Comparison of ENCODE assay signal across 8 mouse cellular contexts in genomic region chr2:58906814-58907516, GRCm38 (mm10). TPM values are rescaled to one million over a fixed set of nuclear protein-coding genes. Genes with fewer than 3 reads are reported as not detected.
DNase-seq lines count a peak whose midpoint lies in the region; ATAC-seq lines count a peak whose summit lies in the region.

No protein-coding gene starts in this region.

- DNase-seq in kidney, postnatal 4 days = peak; percentile 5 to 21
- no peak for DNase-seq in kidney, adult 9 months
- DNase-seq in thymus, adult 18-20 months = peak; percentile 1 to 6
- no peak for DNase-seq in c-Kit-positive CD71-positive TER-119-positive erythroid progenitor cells, embryonic 14.5 days (ENCODE audit: low spot score)
- no peak for DNase-seq in left cerebral cortex, adult 11 months (ENCODE audit: low spot score)
- no peak for DNase-seq in right cerebral cortex, postnatal 36 days (ENCODE audit: low spot score in 2 of 2)

- H3K36me3 ChIP-seq in lung, embryonic 15.5 days = no peaks in the 10 kb centered on the region

- H3K4me1 ChIP-seq in lung, embryonic 15.5 days = no peaks in the 10 kb centered on the region

- H3K4me3 ChIP-seq in lung, embryonic 15.5 days = no peak overlapping the region

- ATAC-seq in granulocyte monocyte progenitor cell, adult 5-6 weeks (replicated peaks; ENCODE audit: poor library complexity, severe bottlenecking) = peak; percentile 93
- no peak for ATAC-seq in lung, embryonic 15.5 days (ENCODE audit: borderline replicate concordance, extremely low read depth, low FRiP score, low TSS enrichment)

- no peak overlapping the region for H3K9ac ChIP-seq in lung, embryonic 15.5 days

- no peaks in the 10 kb centered on the region for H3K27me3 ChIP-seq in lung, embryonic 15.5 days

- H3K9me3 ChIP-seq in lung, embryonic 15.5 days = no peaks in the 10 kb centered on the region

- 25% methylated on average over 14 of the region's 14 CpGs for WGBS in lung, embryonic 15.5 days

- peak overlapping the region; percentile 41 for H3K4me2 ChIP-seq in lung, embryonic 15.5 days

- H3K27ac ChIP-seq in lung, embryonic 15.5 days = no peak overlapping the region

RNA-seq across cellular contexts. Expression of gene Gm11099, which starts 47.7 kb away (rescaled TPM):
- not detected in 2 replicates for total RNA-seq in granulocyte monocyte progenitor cell, adult 5-6 weeks (2014; fragmentation: Nextera tagmentation)
- not detected in 2 replicates for total RNA-seq in granulocyte monocyte progenitor cell, adult 5-6 weeks (2017)
- polyA plus RNA-seq in lung, embryonic 15.5 days (2015; fragmentation: Nextera tagmentation; extraction: Ambion mirVana) = not detected in 2 replicates

Comparison
In these comparisons a context has a peak if more than half of its experiments do, and no peak if none do; other contexts are left out.
1. DNase-seq: peak in kidney, postnatal 4 days (2 of 2) and thymus, adult 18-20 months (2 of 2); none in kidney, adult 9 months (single experiment), c-Kit-positive CD71-positive TER-119-positive erythroid progenitor cells, embryonic 14.5 days (single experiment), left cerebral cortex, adult 11 months (single experiment) and right cerebral cortex, postnatal 36 days (0 of 2).